In genomic region chr2:45227276-45227944, GRCm38 (mm10) we compare ENCODE assay signal across 12 mouse cellular contexts.
DNase-seq lines count a peak whose midpoint lies in the region; ATAC-seq and TF ChIP-seq lines count a peak whose summit lies in the region.
"Had no signal": no experiment of that assay in that cellular context is flagged by ENCODE, and none has a peak within 500 bp of the region (broad histone marks: within the 10 kb centered on the region; RNA-seq: fewer than 3 reads in every experiment).

No protein-coding gene starts in this region.

- peak; percentile 31 for DNase-seq in MN1 (ENCODE audit: low spot score)
- DNase-seq in embryo, embryonic 11.5 days (ENCODE audit: low read depth, low spot score): peak; percentile 53
- no peak for DNase-seq in forebrain, postnatal 0 days
- DNase-seq in midbrain, embryonic 11.5 days (ENCODE audit: low spot score, missing footprints): peak; percentile 93
- DNase-seq in cerebellum, postnatal 36 days: no peak
- DNase-seq in cerebellum, adult 11 months: no peak
- no peak for DNase-seq in lung, postnatal 0 days (ENCODE audit: low spot score)
- DNase-seq: kidney, adult 11 months; layer of hippocampus, postnatal 36 days; liver, postnatal 0 days had no signal

- no peak overlapping the region for H3K9ac ChIP-seq in forebrain, postnatal 0 days
- H3K9ac ChIP-seq in midbrain, embryonic 11.5 days (ENCODE audit: low read length): no peak overlapping the region; the same call in 1 of the 2 replicates
- no peak overlapping the region for H3K9ac ChIP-seq in lung, postnatal 0 days (replicated peaks; ENCODE audit: low read depth)
- H3K9ac ChIP-seq: liver, postnatal 0 days had no signal

- H3K4me1 ChIP-seq in forebrain, postnatal 0 days (ENCODE audit: insufficient read depth): peaks cover 4% of the 10 kb centered on the region
- H3K4me1 ChIP-seq in midbrain, embryonic 11.5 days (ENCODE audit: control insufficient read depth, insufficient read depth, low read length): peaks cover 22% of the 10 kb centered on the region; the same call in 1 of the 2 replicates
- no peaks in the 10 kb centered on the region for H3K4me1 ChIP-seq in lung, postnatal 0 days (ENCODE audit: insufficient read depth, low read depth, low read length)
- H3K4me1 ChIP-seq: heart, embryonic 10.5 days had no signal

- no peak for TF ChIP-seq CTCF in forebrain, postnatal 0 days (IDR thresholded peaks at IDR 0.05; ENCODE audit: low read depth)
- no peak for TF ChIP-seq CTCF in lung, postnatal 0 days (IDR thresholded peaks at IDR 0.05)

- no peak overlapping the region for H3K4me3 ChIP-seq in forebrain, postnatal 0 days (ENCODE audit: low read depth, low read length)
- H3K4me3 ChIP-seq in midbrain, embryonic 11.5 days (ENCODE audit: low read depth, low read length): no peak overlapping the region
- H3K4me3 ChIP-seq in lung, postnatal 0 days (ENCODE audit: low read depth, low read length): no peak overlapping the region
- H3K4me3 ChIP-seq: heart, embryonic 10.5 days had no signal

- WGBS in forebrain, postnatal 0 days: 23% methylated on average over 14 of the region's 14 CpGs
- 19% methylated on average over 14 of the region's 14 CpGs for WGBS in midbrain, embryonic 11.5 days
- 61% methylated on average over 14 of the region's 14 CpGs for WGBS in lung, postnatal 0 days

- H3K27ac ChIP-seq in forebrain, postnatal 0 days (ENCODE audit: low read depth, low read length): no peak overlapping the region
- H3K27ac ChIP-seq in midbrain, embryonic 11.5 days (ENCODE audit: low read depth, low read length): peak overlapping the region; percentile 59; the same call in 1 of the 2 replicates
- no peak overlapping the region for H3K27ac ChIP-seq in lung, postnatal 0 days (ENCODE audit: low read length)
- H3K27ac ChIP-seq: heart, embryonic 10.5 days had no signal

- no peak for TF ChIP-seq EP300 in lung, postnatal 0 days (IDR thresholded peaks at IDR 0.05)

- no peaks in the 10 kb centered on the region for H3K27me3 ChIP-seq in forebrain, postnatal 0 days (ENCODE audit: insufficient read depth, low read length)
- H3K27me3 ChIP-seq in midbrain, embryonic 11.5 days (ENCODE audit: control insufficient read depth, insufficient read depth, low read length): no peaks in the 10 kb centered on the region
- no peaks in the 10 kb centered on the region for H3K27me3 ChIP-seq in lung, postnatal 0 days (replicated peaks; ENCODE audit: insufficient read depth, low read length)
- H3K27me3 ChIP-seq: CH12.LX had no signal

- ATAC-seq in forebrain, postnatal 0 days: peak; percentile 61; the same call in 1 of the 2 replicates
- peak; percentile 64; the same call in 1 of the 2 replicates for ATAC-seq in midbrain, embryonic 11.5 days (ENCODE audit: low FRiP score)
- ATAC-seq in lung, postnatal 0 days: no peak
- ATAC-seq: liver, postnatal 0 days had no signal

- H3K36me3 ChIP-seq in forebrain, postnatal 0 days (ENCODE audit: insufficient read depth): no peaks in the 10 kb centered on the region
- no peaks in the 10 kb centered on the region for H3K36me3 ChIP-seq in midbrain, embryonic 11.5 days (ENCODE audit: control insufficient read depth, insufficient read depth, low read length)
- H3K36me3 ChIP-seq in lung, postnatal 0 days (ENCODE audit: insufficient read depth, low read length): no peaks in the 10 kb centered on the region
- H3K36me3 ChIP-seq: heart, embryonic 10.5 days had no signal

- no peaks in the 10 kb centered on the region for H3K9me3 ChIP-seq in forebrain, postnatal 0 days (ENCODE audit: low read length)
- no peaks in the 10 kb centered on the region for H3K9me3 ChIP-seq in midbrain, embryonic 11.5 days (ENCODE audit: control insufficient read depth, low read length)
- H3K9me3 ChIP-seq in lung, postnatal 0 days (ENCODE audit: low read length): no peaks in the 10 kb centered on the region
- H3K9me3 ChIP-seq: heart, embryonic 10.5 days had no signal

- H3K4me2 ChIP-seq in forebrain, postnatal 0 days (ENCODE audit: low read depth): peak overlapping the region; percentile 19; the same call in 1 of the 2 replicates
- H3K4me2 ChIP-seq in midbrain, embryonic 11.5 days: peak overlapping the region; percentile 15; the same call in 1 of the 2 replicates
- H3K4me2 ChIP-seq in lung, postnatal 0 days (replicated peaks; ENCODE audit: low read depth, low read length): no peak overlapping the region

Comparison
In these comparisons a context has a peak if more than half of its experiments do, and no peak if none do; other contexts are left out.
1. DNase-seq: peak in MN1 (single experiment), embryo, embryonic 11.5 days (single experiment) and midbrain, embryonic 11.5 days (single experiment); none in forebrain, postnatal 0 days (single experiment), cerebellum, postnatal 36 days (0 of 2), cerebellum, adult 11 months (single experiment) and lung, postnatal 0 days (single experiment).